Mouse (Mus musculus): Measurements from ENCODE around the gene Gm20388.
A peak's percentile ranks its signal among the peaks of the same experiment; 100 is the strongest.

The Gm20388 gene

GRCm38 (mm10) chr8:121258126-121258792 lies 1347.6 kb downstream of the Gm20388 start:
- DNase-seq, result peak; percentile 50

DNA sequence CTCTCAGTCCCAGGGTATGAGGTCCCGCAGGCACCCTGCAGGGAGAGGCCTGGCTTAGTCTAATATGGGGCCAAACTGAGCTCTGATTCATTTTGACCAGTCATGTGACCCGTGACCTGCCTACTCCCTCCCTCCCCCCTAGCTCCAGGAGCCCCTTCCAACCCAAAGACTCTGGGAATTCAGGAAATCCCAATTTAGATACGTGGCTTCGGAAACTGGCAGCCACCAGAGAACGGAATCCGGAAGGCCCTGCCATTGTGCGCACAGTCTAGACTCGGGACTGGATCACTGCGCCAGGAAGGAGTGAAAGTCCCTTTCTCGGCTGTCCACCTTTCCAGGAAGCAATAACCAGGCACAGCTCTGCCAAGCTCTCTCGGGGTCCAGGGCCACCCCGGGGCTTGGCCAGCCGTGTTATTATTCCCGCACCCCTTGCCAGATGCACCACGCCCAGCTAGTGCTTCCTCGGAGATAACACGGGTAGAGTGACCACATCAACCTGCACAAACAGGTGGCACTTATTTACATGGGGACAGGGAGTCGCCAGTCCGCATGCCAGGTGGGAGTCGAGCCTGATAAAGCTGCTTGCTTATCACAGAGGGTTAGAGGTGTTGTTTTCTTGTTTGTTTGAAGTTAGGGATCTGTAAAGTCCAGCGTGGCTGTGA lies 1352.2 kb downstream of the Gm20388 start:
- peak; percentile 78 for DNase-seq

DNA sequence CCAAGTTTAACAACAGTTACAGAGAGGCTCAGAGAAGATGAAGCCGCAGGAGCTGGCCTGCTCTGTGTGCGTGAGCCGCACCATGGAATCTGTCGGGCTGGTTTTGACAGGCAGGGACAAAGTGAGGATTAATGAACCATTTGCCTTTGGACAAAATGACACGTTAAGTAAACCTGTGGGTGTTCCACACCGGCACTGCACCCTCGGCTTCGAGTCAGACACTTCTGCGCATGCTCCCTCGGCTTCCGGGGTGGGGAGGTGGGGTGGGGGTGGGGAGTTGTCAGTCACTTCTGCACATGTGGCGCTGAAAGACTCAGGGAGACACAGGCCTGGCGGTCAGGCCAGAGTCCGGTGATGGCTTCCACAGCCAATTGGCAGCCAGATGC lies 1352.7 kb downstream of the Gm20388 start:
- peak; percentile 62 for DNase-seq

DNA sequence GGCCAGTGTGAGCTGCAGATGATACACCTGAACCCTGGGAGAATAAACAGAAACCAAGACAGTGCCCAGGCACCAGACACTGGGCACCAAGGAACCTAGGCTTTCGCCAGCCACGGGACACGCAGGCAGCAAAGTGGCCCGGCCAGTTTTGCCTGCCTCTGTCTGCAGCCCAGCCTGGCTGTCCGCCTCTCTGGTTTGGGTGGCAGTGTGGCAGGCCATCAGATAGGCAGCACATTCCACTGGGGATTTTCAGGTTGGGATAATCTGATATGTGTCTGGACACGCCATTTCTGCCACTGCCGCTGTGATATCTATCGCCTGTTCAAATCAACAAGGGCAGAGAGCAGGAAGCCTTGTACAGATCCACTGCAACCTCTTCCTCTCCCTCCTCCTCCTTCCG lies 1353.6 kb downstream of the Gm20388 start:
- DNase-seq, result no peak

- DNase-seq, result peak; percentile 55
These were observed 1360.9 kb downstream of the Gm20388 start for GRCm38 (mm10) chr8:121271542-121271941.

DNA sequence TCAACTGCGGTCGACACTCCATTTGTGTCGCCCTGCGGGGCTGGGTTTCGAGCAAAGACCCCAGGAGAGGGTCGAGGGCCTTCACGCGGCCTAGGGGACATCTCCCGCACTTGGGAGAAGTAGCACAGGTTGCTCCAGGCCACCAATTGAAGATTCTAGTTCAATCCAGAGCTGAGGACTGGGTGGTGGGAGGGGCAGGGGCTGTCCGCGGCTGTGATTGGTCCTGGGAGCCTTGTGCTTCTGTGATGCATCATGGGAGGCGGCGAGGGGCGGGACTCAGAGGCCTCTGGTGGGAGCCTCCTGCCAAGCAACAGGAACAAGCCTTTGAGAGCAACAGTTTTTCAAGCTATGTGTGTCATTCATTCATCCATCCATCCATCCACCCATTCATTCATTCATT lies 1362.6 kb downstream of the Gm20388 start:
- no peak for DNase-seq

GRCm38 (mm10) chr8:121273620-121274019 lies 1363.0 kb downstream of the Gm20388 start:
- no peak for DNase-seq

GRCm38 (mm10) chr8:121280414-121280813 lies 1369.8 kb downstream of the Gm20388 start:
- peak; percentile 50 for DNase-seq

DNA sequence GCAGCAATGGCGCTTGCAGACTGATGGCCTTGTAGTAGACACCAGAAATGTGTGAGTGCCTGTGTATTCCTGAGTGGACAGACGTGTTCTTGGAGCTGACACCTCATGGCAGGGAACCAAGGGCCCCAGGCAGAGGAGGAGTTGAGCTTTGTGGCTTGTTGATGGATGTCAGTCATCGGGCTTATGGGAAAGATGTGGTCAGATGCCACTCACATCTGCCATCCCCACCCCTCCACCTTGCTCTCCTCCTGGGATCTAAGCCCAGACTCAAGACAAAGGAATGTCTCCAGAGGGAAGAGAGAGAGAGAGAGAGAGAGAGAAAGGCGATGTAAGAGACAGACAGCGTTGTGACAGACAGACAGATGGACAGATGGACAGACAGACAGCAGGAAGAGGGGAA lies 1378.7 kb downstream of the Gm20388 start:
- DNase-seq, result no peak

DNA sequence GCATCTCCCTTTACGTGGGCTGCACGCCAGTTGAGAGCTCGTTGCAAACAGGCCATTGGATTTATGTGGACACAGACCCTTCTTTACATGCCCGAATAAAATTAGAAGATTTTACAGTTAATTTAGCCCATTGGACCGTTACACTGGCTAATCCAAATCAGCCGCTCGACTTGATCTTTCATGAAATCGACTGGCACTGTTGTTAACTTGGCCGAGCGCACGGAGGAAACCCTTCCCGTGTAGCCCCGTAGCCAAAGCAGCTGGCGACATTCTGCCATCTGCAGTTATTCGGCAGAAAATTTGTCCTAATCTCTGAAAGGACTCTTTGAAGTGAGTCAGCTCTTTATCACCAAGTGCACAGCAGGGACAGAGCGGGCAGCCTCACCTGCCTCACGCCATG lies 1379.9 kb downstream of the Gm20388 start:
- DNase-seq, result no peak

DNA sequence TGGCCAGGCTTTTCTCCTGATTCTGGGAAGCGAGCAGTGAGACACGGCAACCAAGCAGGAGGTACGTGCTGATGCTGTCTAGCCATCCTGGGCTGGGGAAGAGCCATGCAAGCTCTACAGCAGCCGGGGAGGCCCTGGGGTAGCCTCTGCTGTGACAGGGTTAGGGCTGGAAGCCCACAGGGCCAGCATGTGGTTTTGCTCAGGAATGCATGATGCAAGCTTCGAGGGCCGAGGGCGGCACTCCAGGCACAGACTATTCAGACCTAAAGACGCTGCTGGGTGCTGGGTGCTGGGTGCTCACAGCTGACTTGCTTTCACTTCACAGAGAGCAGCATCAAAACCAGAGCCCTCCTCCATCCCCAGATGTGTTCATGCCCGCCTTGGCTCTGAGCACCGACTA lies 1382.8 kb downstream of the Gm20388 start:
- DNase-seq, result no peak

- DNase-seq, result peak; percentile 55
These were observed 1383.8 kb downstream of the Gm20388 start for GRCm38 (mm10) chr8:121294234-121295108.

- DNase-seq, result no peak
These were observed 1385.4 kb downstream of the Gm20388 start for GRCm38 (mm10) chr8:121296082-121296481.

GRCm38 (mm10) chr8:121296597-121296996 lies 1386.0 kb downstream of the Gm20388 start:
- DNase-seq, result no peak

GRCm38 (mm10) chr8:121297299-121297698 lies 1386.7 kb downstream of the Gm20388 start:
- DNase-seq, result no peak

DNA sequence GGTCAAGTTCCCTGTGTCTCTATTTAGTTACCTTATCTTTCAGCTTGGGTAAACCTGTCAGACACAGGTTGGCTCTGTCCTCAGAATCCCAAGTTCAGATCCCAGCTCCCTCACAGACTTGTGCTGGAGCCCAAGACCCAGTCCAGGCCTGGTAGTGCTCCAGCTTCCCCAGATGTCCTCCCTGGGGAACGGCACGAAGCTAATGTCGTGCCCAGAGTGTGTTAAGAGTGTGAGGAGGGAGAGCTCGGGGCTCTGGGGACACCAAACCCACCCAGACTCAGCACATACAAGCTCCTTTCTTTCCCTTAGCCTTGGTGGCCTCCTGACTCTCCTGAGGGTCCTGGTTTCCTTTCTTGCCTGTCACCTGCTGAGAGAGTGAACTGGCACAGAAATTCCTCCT lies 1389.4 kb downstream of the Gm20388 start:
- DNase-seq, result no peak

GRCm38 (mm10) chr8:121300501-121301411 lies 1390.1 kb downstream of the Gm20388 start:
- peak; percentile 80 for DNase-seq

- peak; percentile 69 for DNase-seq
These were observed 1390.8 kb downstream of the Gm20388 start for GRCm38 (mm10) chr8:121301431-121301830.

DNA sequence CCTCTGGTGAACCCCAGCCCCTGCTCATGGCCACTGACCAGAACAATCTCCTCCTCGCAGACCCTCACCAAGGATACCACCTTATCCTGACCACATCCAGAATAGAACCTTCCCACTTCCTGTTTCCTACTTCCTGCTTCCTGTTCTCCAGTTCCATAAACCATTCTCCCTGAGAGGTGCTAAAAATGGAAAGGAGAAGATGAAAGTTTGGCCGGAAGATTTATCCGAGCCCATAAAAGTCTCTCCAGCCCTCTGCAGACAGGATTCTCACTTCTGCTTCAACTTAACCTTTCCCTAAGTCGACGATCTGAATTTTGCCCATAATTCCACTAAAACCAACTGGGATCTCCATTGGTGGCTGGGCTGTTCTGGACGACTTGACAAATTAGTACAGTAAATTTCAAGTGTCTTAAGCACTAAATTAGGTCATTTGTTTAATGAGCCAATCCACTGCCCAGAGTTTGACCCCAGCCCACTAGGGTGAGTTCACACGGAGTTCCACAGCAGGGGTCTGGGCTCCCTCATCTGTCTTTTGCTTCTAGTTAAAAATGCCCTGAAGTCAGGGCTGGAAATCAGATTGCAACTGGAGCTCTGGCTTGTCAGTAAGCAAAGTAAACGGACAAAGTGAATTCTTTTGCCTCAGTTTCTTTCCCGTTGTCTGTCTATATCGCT lies 1391.5 kb downstream of the Gm20388 start:
- DNase-seq, result peak; percentile 61

GRCm38 (mm10) chr8:121307723-121308122 lies 1397.1 kb downstream of the Gm20388 start:
- DNase-seq, result peak; percentile 72

DNA sequence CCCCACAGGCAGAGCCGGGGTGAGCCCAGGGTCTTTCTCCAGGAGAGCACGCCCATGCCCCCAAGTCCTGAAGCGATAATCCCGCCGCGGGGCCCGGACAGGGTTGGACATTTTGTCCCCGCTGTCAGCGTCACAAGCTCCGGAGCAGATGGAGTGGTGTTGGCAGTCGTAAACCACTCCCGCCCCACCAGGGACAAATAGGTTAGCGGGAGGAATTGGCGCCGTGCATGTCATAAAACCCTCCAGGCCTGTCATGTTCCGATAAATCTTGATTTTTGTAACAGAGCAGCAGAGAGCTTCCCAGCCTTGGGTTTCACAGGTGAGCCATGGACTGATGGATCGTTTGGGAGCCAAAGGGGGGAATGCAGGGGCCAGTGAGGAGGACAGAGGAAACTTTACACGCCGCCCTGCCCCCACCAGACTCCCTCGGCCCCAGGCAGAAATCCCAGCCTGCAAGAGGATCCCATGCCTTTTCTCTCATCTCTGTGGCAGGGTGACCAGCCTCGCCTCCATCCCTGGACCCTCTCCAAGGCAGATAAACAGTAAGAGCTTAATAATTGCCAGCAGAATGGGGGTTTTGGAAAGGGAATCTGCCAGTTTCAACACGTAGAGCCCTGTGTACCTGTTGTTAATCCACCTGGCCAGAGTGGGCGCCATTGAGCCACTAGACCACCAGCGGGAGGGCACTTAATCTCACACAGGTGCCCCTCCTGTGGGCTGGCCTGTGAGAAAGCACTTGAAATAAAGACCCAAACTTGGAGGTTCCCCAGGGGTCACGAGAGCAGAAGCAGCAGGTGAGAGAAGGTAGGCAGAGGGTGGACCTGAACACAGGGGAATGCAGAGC lies 1400.6 kb downstream of the Gm20388 start:
- DNase-seq, result peak; percentile 54
